Mouse (Mus musculus) megakaryocyte, embryonic 14.5 days (primary cell): ENCODE measurements around the gene Ncoa4.

ENCODE experiments used
- FLI1 ChIP-seq: IDR thresholded peaks from 2 replicates; pipeline ENCODE4 v1.6.1; 2012; ENCODE audit warnings: low read length, inconsistent platforms, mixed read lengths
- GATA1 ChIP-seq: IDR thresholded peaks from 3 replicates; pipeline ENCODE4 v1.6.1; 2012; ENCODE audit warnings: mixed read lengths, low read length, inconsistent platforms, borderline replicate concordance

DNA sequence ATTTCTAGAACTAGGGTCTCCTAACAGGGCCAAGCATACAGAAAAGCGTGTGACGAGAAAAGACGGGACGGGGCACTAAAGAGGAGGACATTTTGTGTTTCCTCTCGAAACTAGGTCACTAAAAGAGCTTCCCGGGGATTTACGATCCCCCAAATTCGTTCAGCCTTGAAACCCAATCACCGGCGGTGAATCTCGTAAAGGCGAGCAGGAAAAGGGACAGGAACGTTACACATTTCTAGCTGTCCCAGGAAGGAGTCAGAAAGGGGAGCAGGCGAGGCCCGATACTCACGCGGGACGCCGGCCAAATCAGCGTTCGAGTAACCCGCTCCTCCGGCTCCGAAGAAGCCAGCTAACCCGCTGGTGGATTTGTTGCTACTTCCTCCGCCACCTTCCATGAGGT, 41.7 kb downstream of the Ncoa4 start:
- no peak for TF ChIP-seq GATA1
- TF ChIP-seq FLI1 = no peak
